Mouse (Mus musculus): ENCODE measurements around the gene Ttc13.

Gene Ttc13

DNA sequence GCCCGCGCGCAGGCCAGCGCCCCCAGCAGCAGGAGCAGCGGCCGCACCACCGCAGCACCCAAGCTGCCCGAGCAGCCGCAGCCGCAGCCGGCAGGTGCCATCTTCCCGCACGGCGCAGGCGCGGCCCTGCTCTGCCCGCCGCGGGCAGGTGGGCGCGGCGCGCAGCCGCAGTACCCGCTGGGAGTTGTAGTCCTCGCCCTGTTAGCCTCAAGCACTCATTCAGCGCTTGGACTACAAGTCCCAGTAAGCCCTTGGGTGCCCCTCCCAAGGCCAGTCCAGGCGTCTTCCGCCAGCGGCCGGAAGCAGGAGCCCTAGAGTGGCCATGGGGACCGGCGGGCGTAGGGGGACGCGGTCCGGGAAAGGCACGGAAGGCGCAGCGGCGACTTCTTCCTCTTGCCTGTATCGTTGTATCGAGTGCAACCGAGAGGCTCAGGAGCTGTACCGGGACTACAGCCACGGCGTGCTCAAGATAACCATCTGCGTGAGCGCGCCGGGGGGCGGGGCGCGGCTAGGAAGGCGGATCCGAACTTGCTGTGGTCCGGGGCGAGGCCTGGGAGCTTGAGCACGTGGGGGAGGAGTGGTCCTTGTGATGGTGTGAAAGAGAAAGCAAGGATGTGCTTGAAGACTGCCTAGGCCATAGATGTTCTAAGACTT is at the start of gene Ttc13, which contains the start of gene Arv1:
TSS of gene Ttc13 (minus strand) at position 122 of the 654 bp plus-strand sequence.
TSS of gene Arv1 (plus strand) at position 278 of the 654 bp plus-strand sequence.
- DNase-seq (ENCODE audit: low spot score), result peak; percentile 96

DNA sequence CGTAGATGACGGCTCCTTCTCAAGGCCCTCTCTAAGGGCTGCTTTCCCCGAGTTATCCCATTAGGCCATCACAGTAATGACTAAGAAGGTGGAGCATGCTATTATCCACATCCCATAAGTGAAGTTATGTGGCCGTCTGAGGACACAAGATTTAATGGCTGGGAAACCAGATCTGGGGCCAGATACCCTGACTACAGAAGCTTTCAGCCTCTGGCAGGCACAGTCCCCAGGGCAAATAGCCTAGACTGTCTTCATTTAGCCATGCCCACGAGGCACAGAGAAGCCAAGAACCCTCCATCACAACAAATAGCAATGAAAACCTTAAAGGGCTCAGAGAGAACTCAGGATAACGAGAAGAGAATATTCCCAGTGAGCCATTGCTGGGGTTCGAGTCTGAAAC is 41.3 kb upstream of the Ttc13 start:
- no peak for DNase-seq (ENCODE audit: low spot score)

DNA sequence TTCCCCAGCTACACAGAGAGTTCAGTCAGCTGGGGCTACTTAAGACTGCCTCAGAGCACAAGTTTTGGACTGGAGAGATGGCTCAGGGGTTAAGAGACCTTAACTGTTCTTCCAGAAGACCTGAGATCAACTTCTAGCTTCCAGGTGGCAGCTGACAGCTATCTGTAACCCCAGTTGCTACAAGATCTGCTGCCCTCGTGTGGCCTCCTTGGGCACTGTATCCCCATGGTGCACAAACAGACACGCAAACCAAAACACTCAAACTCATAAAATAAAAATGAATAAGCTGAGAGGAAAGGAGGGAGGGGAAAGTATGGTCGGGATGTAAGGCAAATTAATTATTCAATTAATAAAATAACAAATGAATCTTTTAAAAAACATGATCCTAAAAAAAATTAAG is 36.8 kb upstream of the Ttc13 start:
- peak; percentile 58 for DNase-seq (ENCODE audit: low spot score)

DNA sequence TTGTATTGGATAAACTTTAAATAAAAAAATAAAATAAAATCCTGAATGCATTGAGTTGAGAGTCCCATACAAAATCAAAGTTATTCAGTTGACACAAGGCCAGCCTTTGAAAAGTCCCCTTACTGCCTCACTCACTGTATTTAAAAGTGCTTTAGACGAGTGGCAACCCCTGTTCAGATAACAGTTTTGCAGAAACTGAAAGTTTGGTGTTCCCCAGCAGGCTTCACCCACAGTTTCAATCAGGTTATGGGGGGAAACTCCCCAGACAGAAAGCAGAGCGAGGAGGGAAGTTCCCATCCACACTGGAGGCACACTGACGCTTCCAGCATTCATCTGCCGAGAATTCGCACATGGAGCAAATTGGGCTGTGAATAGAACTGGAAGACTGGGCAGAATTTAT is 34.8 kb upstream of the Ttc13 start:
- DNase-seq (ENCODE audit: low spot score), result no peak

DNA sequence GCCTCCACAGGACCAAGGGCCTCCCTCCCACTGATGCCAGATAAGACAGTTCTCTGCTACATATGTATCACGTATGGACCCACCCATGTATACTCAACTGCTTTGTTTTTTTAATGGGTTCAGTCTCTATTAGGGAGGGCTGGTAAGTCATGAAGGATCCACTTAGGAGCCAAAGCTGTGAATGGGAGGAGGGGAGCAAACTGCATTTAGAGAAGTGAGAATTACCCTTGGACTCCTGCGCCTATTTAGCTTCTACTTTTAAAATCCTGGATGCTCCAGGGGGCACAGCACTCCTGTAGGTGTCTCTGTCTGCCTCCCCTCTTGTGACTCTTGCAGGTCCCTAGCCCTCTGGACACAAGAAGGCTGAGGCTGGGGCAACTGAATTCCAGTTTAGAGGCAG is 34.4 kb upstream of the Ttc13 start:
- DNase-seq (ENCODE audit: low spot score), result no peak

DNA sequence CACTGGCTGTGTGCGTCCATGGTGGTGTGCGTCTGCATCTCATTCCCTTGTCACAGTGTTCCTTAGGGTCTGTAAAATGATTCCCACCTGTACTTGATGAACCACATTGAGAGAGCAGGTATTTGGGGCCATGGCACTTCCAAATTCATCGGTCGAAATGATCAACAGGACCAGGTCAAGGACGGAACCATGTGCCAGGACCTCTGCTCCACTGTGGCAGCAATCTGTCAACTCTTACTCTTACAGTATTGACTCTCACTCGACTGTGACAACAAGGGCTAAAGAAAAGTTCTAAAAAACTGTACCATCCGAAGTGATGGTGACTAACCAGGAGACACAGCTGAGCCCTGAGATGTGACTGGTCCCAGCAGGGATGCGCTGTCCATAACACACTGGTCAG is 33.7 kb upstream of the Ttc13 start:
- no peak for DNase-seq (ENCODE audit: low spot score)

DNA sequence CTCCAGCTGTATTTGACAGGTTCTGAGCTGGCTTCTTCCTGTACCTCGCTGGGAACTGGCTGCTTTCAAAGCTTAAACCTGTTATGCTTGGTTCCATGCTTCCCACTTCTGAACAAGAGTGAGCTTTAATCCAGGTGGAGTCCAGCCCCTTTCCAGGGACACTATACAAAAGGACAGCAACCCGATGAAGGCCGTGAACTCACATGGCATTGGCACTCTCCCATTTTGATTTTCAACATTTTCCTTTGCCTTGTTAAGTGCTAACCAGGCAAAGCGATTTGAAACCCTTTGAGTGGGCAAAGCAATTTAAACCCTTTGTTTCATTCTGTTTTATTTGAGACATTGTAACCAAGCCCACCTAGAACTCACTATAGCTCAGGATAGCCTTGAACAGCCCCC is 33.0 kb upstream of the Ttc13 start:
- no peak for DNase-seq (ENCODE audit: low spot score)

DNA sequence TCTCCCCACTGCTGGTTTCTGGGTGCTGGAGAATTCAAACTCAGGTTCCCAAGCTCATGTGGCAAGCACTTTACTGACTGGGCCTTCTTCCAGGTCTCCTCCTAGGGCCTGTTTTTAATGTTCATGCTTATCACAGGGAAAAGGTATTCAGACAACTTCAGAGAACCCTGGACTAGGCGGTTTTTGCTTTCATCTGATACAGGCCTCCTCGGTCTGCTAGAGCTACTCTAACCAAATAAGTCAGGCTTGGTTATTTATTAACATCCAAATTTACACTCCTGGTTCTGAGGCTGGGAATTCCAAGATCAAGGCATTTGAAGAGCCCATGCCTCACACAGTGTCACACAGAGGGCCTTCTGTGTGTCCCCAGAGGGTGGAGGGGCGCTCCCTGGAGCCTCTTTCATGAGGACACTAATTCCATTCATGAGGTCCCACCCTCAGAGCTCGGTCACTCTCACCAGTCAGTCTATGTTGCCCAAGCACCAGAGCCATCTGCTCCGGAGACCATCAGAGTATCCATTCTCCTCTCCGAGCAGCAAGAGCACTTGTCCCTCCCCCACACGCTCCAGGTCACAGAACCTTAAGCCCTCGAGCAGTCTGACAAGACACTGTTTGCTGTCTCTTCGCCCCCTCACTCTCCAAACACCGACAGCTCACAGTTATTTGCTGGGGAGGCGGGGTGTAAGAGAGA is 32.5 kb upstream of the Ttc13 start:
- DNase-seq (ENCODE audit: low spot score), result peak; percentile 55

DNA sequence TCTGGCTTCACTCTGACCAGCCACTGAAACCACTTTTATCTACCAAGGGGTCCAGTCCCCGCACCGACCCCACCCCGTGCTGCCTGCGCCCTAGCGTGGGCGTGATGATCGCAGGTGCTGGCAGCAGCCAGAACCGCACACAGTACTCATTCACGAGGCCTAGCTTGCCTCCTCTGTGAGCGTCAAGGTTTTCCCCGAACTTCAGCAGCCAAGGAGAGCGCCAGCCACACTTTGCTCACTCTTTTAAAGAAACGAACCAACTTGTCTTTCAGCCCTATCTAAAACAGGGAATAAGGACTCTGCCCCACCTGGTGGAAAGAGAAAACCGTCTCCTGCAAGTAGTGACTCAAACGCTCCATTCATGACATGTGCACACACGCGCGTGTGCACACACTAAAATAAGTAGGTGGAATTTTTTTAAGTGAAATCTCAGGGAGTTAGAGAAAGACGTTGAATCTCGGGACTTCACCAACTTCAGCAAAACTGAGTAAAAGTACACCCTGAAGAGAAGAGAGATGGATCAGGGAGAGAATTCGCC is 30.6 kb upstream of the Ttc13 start:
- no peak for DNase-seq (ENCODE audit: low spot score)

DNA sequence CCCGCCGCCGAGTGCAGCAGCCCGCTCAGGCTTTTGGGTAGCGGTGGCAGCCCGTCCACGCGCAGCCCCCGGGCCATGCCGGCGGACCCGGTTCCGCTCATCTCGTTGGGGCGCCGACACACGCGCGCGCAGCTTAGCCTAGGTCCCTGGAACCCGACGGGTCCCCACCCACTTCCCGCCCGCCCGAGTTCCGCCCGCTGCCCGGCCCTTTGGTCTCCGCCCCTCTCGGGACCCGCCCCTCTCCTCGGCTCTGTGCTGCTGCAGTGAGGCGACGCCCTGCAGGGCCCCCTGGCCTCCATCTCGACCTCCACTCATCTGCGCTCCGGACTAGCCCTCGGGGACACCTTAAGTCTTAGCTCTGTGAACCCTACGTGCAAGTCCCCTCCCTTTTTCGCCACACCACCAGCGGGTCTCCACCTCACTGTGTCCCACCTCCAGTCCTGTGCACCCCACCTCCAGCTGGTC is 30.0 kb upstream of the Ttc13 start, which contains the start of gene Fam89a:
TSS of gene Fam89a (minus strand) at position 124 of the 465 bp plus-strand sequence.
- DNase-seq (ENCODE audit: low spot score), result peak; percentile 73

DNA sequence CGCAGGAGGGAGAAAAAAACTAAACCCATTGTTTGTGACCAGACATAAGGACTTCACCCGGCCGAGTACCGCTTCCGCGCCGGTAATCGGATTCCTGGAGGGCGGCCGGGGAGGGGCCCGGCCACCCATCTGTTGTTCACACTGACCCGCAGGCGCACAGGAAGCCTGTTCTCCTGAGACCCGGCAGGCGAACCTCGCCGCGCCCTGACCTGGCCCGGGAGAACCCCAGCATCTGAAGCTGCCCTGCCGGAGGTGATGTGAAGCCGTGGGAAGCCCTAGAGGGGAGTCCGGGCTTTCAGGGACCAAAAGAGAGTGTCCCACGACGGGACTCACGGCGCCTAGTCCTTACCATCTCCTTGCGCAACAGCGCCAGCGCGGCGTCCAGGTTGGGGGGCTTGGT is 29.4 kb upstream of the Ttc13 start:
- peak; percentile 24 for DNase-seq (ENCODE audit: low spot score)

DNA sequence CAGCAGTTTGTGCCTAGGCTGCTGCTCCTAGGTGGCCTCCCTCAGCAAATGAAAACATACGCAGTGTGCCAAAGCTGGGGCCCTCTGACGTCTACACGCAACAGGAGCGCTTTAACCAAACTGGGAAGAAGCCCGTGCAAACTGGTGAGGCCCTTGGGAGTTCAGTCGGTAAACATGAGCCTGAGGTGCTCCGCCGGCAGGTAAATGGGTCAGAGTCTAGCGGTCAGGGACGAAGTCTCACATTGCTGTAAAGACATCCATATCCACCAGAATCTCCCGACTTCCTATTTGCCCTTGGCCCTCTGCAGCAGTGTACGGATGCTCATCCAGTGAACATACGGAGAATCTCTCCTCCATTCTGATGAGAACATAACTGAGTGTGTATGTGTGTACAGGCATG is 24.9 kb upstream of the Ttc13 start:
- no peak for DNase-seq (ENCODE audit: low spot score)

DNA sequence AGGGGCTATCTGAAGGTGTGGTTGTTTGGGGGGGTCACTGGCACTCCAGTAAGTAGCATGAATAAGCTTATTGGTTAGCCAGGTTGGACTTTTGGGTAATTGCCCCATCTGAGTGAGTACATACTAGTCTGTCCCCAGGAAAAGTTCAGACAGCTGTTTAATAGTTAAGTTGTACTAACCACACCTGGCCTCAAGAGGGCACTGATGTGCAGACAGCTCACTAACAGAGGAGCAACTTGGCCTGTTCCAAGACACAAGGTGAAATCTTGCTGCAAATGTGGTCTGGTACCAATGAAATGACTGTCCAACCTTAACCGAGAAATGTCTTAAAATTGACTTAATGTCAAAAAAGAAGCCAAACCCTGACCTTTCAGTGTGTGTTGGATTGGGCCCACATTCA is 17.5 kb upstream of the Ttc13 start:
- DNase-seq (ENCODE audit: low spot score), result peak; percentile 39

DNA sequence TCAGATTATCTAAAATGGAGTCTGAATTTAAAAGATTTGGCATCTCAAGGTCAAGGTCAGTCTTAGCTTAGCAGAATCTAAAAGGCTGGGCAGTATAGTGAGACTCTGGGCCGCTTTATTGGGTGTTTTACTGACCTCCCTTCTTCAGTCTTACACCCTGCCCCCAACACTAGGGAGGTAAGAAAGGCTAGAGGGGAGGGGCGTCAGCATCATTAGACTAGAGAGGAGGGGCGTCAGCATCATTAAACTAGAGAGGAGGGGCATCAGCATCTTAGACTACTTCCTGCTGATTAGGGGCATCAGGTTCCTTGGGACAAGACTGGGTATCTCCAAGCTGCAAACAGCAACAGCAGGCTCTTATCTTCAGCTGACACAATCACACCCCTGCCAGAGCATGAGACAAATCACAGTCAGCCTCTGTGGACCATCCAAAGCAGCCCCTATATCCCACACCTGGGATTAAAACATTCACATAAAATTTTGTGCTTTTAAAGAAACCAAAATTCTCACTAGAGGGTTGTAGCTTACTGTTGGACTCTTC is 13.7 kb upstream of the Ttc13 start:
- no peak for DNase-seq (ENCODE audit: low spot score)

DNA sequence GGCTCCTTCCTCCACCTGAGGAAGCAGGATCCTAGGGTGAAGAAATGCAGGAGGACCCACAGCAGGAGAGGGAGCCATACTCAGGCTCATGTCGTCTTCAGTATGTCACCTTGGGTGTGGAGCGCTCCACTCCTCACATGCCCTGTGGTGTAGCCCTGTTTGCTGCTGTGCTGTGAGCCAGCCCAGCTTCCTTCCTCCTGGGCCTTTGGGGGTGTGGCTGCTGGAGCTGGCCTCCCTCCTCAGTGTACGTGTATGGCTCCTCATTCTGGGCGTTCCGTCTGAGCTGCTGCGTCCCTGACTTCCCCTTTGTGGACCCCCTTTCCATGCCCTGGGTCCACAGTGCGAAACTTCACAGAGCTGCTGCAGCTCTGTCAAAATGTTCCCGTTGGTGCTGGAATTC is 11.0 kb upstream of the Ttc13 start:
- no peak for DNase-seq (ENCODE audit: low spot score)

DNA sequence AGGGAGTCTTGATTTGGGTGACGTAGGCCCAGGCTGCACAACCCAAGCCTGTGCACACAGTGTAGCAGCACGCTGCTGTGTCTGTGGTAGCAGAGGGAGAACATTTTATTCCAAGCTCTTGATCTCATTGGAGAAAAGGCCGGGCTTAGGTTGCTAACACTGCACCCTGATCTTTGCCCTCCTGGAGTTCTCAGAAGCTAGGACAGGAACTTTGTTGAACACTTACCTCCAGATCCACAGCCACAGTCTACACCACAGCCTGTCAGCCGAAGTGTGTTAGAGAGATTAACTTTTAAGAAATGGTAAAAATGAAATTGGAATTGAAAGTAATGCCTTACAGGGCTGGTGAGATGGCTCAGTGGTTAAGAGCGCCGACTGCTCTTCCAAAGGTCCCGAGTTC is 2.5 kb upstream of the Ttc13 start:
- no peak for DNase-seq (ENCODE audit: low spot score)

DNA sequence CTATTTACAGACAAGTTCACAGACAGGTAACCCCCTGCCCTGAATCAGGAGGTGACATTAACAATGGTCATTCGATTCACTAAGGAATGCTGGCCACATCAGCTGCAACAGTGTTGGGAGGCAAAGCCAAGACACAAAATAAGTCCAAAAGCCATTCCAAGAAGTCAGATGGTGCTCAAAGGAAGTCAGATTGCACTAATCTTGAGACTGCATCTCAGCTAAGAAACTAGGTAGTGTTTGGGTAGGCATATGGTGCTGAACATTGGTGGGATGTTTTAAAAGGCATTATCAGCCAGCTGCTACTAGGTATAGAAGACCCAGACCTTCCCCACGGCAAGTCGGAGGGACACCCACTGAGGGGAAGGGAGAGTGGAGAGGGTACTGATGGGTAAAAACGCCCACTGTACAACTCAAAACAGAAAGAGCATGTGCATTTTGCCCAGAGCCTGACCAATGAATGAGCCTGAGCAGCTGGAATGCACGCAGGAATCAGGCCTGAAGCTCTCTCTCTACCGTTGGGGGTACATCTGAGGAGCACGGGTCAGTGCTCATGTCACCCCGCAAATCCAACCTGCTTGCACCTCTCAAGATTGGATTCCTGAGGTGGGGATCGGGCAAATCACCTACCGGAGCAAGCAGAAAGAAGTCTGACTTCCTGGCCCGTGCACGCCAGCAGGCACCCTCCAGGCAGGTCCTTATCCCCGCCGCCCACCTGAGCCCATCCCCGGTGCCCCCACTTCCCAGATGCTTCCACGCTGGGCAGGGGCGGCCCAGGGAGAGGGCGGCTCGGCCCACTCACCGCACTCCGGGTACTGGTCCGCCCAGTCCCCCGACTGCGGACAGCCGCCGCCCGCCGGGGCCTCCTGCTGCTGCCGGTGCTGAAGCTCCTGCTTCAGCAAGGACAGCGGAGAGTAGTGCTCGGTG is 583 bp downstream of the Ttc13 start:
- DNase-seq (ENCODE audit: low spot score), result no peak

DNA sequence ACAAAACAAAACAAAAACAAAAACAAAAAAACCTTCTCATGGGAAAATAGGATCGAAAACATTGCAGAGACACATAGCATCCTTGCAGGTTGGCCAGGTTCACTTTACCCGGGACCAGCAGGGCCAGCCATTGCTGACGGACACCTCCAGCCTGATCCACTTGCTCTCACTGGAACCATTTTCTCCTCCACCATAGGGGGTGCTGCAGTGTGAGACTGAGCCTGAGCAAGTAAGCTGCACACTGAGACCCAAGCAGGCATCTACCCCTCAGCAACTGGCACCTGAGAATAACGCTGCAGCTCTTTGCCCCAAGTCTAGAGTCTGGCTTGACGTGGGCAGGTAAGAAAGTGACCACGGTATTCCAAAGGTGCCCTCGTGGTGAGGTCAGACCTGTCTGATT is 1.6 kb downstream of the Ttc13 start:
- no peak for DNase-seq (ENCODE audit: low spot score)

DNA sequence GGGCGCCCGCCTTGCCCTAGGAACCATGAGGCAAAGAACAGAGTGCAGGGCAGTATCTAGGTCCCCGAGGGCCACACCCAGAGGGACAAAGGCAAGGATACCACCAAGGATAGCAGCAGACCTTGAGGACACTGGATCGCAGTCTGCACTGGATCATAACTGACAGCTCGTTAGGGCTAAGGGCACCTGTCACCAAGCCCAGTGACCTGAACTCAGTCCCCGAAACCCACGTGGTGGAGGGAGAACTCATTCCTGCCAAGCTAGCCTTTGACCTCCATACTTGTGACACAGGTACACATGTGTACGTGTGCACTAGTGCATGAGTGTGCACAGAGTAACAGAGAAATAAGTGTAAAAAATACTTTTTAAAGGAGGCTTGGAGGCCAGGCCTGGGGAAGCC is 6.0 kb downstream of the Ttc13 start:
- DNase-seq (ENCODE audit: low spot score), result no peak

DNA sequence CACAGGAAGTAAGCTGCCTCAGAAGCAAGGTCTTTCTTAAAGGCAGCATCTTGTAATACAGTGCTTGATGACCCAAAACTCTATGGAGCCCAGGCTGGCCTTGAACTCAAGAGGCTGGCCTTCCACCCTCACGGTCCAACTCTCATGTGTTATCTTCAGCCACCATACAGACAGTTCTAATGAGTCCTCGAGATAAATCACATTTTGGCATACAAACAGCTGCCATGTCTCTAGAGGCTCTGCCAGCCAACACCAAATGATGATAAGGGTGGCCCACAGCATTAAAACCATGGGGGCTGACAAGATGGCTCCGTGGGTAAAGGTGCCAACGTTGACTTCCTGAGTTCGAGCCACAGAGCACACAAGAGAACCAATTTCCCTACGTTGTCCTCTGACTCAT is 8.6 kb downstream of the Ttc13 start:
- DNase-seq (ENCODE audit: low spot score), result no peak

DNA sequence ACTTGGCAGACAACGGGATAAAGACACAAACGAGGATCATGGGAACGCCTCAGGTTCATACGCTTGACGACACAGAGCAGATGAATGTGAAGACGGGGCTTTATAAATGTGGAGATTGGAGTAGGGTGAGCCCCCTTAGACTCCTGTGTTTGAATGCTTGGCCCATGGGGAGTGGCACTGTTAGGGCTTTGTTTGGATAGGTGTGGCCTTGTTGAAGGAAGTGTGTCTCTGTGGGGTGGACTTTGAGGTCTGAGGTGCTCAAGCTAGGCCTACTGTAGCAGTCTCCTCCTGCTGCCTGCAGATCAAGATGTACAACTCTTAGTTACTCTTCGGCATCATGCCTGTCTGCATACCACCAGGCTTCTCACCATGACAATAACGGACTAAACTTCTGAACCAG is 16.0 kb downstream of the Ttc13 start:
- no peak for DNase-seq (ENCODE audit: low spot score)

DNA sequence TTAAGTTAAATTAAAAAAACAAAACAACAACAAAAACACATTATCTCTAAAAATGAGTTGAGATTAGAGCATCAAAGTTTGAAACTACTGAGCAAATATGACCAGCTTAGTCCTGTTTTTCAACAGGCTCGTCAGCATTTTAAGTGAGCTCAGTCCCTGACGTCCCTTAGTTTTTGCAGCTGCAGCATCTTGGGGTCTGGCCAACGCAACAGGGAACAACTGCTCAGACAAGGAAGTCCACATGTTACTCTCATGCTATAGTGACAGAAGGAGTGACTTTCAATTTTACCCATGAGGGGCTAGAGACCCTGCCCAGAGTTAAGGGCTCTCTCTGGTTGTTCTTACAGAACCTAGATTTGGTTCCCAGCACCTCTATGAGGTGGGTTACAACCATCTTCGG is 17.4 kb downstream of the Ttc13 start:
- DNase-seq (ENCODE audit: low spot score), result no peak
